Mouse (Mus musculus) embryonic fibroblast, embryonic 13.5 days (primary cell): ENCODE results near the gene Naa38. TPM values are rescaled to one million over a fixed set of nuclear protein-coding genes. Genes with fewer than 3 reads are reported as not detected.

Experiments
- H3K27ac ChIP-seq: 2 replicates; pipeline ENCODE4 v1.5.1; 2012; ENCODE audit warnings: low read length, control low read depth, inconsistent platforms; ENCODE audit not compliant: insufficient read depth
- H3K4me1 ChIP-seq: 2 replicates; pipeline ENCODE4 v1.6.1; 2011; ENCODE audit warnings: low read length; ENCODE audit not compliant: control insufficient read depth, insufficient read depth
- H3K4me3 ChIP-seq: 2 replicates; pipeline ENCODE4 v1.5.1; 2011; ENCODE audit warnings: mild to moderate bottlenecking, control low read depth, low read length; ENCODE audit not compliant: insufficient read depth
- CTCF ChIP-seq: IDR thresholded peaks from 2 replicates; pipeline ENCODE4 v1.5.1; 2011; ENCODE audit warnings: mild to moderate bottlenecking, control low read depth, low read length, moderate library complexity, borderline replicate concordance; ENCODE audit not compliant: insufficient read depth
- POLR2A ChIP-seq: IDR thresholded peaks from 2 replicates; pipeline ENCODE4 v1.6.1; 2011; ENCODE audit warnings: low read depth, mild to moderate bottlenecking, control low read depth, low read length, moderate library complexity
- polyA plus RNA-seq: library from polyadenylated mRNA; stranded (reverse); fragments of >200 nt; gene quantifications from 2 replicates; pipeline ENCODE4 v1.2.4, GENCODE M21; 2011; ENCODE audit warnings: low read depth; ENCODE audit not compliant: missing spikeins, insufficient read length

The Naa38 gene
- polyA plus RNA-seq, 1 experiment: 81.1 TPM

DNA sequence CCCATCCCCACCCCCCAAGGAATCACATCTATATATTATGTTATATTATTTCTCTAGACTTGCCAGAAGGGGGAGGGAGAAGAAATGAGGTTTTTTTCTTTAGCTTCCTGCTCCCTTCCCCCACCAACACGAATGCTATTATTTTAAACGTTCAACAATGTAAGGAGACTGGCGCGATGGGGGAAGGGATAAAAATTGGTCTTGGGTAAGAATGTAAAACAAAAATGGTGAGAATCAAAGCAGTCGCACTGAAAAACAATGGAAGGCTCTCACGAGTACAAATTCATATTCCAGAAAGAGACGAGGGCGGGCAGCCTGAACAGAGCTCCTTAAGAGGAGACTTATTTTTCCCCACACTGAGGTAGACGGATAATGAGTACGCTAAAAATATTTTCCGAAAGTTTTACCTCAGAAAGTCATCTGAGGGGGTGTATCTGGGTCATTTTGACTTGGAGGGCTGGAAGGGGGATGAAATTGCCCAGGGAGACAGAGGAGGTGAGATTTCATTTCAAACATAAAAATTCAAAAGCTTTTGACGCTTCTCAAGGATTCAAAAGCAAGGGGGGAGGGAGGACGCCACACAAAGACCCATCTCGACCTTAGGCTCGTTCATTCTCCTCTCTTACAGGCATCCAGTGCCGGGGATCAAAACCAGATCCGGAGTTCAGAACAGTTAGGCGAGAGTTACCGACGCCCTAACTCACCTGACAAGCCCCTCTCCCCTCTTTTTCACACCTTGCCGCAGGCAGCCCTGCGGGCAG is 28.3 kb upstream of the Naa38 start:
- TF ChIP-seq CTCF: no peak
- peak; percentile 45 for TF ChIP-seq POLR2A
- Histone ChIP-seq H3K27ac (peak overlapping the region; percentile 99), H3K4me3 (peak overlapping the region; percentile 46), H3K4me1 (peaks cover 20% of the 10 kb centered on the region)

DNA sequence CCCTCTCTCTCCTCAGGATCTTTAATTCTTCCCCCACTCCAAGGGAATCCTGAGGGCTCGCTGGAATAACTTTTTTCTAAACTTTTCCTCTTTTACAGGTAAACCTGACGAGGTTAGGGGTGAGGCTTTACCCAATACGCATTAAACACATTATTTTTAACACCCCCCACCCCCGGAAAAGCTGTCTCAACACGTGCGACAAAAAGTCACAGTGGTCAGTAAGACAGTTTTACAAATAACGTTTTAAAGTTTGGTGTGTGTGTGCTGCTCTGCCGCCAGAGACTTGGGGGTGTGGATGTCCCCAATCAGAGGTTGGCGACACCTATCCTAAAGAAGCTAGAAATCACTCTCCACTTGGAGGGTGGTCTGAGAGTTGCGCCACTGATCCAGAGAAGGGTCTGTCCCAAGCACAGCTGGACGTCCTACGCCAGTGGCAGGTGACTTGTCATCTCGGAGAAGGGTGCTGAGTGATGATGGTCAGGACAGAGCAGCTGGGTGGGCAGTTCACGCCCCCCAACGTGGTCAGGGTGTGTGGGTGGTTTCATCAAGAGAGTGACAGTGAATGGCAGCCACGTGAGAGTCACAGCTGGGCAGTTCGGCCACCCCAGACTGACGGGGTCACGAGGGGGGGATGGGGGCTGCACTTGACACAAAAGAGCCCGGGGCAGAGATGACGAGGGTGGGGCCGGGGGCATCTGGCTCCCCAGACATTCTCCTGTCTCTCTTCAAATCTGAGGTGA is 27.5 kb upstream of the Naa38 start:
- TF ChIP-seq POLR2A (no peak; the same call in 1 of the 2 replicates), CTCF (no peak)
- H3K4me1 ChIP-seq: peaks cover 20% of the 10 kb centered on the region
- H3K27ac ChIP-seq: peak overlapping the region; percentile 99
- H3K4me3 ChIP-seq: peak overlapping the region; percentile 46

DNA sequence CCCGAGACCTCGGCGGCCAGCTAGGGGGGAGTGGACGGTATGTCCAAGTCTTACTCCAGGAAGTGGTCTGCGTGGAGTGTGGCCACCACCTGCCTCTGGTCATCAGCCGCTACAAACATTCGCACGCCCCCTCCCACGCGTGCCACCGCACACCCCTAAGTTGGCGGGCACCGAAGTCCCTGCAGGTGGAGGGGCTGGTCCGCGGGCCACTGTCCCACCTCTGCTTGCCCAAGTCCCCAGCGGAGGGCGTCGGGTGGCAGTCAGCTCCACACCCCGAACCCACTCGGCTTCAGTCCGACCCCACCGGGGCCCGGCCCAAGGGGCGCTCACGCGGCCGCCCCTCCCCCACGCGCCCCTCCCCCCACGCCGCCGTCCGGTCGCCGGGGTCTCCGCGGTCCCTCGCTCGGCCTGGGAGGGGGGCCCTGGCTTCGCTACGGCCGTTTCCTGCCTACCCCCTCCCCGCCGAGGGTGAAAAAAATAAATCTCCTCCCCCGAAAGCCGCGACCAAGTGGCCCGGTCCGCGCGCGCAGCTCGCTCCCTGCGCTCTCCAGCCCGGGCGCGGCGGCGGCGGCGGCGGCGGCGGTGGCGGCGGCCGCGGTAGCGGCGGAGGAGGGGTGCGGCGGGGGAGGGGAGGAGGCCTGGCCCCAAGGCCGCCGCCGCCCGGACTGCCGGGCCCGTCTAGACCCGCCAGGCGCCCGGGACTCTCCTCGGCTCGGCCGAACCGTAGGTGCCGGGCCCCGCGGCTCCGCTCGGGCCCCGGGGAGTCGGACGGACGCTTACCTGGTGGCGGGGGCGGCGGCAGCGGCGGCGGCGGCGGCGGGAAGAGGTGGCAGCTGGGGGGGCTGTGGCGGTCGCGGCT is 26.7 kb upstream of the Naa38 start:
- no peak for TF ChIP-seq POLR2A
- no peak for TF ChIP-seq CTCF

DNA sequence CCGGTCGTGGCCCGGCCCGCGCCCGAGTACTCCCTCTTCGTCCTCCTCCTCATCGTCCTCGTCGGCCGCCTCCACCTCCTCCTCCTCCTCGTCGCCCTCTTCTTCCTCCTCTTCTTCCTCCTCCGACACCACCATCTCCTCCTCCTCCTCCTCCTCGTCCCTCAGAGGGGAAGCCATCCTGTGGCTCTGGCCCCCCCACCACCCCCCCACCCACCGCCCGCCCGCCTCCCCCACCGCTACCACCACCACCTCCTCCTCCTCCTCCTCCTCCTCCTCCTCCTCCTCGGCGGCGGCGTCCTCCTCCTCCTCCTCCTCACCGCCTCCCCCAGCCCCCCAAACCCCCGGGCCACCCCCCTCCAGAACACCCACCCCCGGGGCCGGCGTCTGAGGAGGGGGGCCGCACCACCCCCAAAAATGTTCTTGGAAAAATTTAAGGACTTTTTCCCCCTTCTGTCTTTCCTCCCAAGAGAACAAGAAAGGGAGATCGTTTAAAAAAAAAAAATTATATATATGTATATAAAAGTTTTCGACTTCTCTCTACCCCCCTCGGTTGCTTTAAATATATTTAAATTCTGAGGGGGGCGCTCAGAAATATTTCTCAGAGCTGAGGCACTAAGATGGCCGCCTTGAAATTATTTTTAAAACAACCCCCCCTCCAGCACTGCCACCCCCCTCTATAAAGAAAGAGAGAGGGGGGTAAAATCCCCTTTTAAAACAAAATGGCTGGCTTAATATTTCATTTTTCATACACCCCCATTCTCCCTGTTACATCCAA is 25.9 kb upstream of the Naa38 start, which contains the start of gene Chd3:
Chd3 (minus strand) TSS at position 192 of the 775 bp plus-strand sequence.
- Histone ChIP-seq H3K27ac (peak within 1 kb of the TSS; percentile 99), H3K4me1 (peaks cover 16% of the 10 kb centered on the region), H3K4me3 (peak within 1 kb of the TSS; percentile 46)
- TF ChIP-seq POLR2A: peak; percentile 62
- TF ChIP-seq CTCF: no peak

More for the DNA sequence above, 26.7 kb upstream of the Naa38 start:
- H3K4me3 ChIP-seq: peak overlapping the region; percentile 46
- peaks cover 19% of the 10 kb centered on the region for H3K4me1 ChIP-seq
- peak overlapping the region; percentile 99 for H3K27ac ChIP-seq

DNA sequence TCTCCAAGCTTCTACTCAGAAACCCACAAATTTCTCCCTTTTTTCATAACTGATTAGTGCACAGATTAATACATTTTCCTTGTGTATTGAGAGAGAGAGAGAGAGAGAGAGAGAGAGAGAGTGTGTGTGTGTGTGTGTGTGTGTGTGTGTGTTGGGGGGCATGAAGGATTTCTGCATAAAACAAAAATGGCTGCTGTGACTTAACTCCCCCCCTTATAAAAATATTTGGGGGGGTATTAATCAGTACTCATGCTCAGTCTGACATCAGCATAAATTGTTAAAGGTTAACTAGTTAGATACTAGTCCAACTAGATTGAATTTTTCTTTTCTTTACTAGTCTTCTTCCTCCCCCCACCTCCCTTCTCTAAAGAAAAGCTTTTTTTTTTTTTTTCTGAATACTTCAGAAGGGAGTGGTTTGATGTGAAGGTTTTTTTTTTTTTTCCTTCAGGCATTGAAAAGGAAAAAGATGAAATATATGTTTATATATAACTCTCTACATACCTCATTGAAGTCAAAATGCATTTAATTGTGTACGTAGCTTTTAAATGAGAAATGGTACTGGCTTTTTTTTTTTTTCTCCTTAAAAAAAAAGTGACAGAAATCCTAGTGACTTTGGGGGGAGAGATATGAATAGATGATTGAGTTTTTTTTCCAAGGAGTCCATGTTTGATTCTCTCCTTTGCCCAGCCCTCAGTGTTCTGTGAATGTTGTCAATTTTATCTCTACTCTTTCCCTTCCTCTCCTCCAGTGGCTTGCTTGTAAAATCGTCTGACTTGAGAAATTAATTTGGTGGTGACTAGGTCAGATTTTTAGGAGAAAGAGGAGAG is 25.1 kb upstream of the Naa38 start:
- Histone ChIP-seq H3K27ac (peak overlapping the region; percentile 94), H3K4me3 (peak overlapping the region; percentile 13; the same call in 1 of the 2 replicates), H3K4me1 (peaks cover 13% of the 10 kb centered on the region)
- TF ChIP-seq POLR2A (0 out of 2 replicates have a peak, but pooled peaks have one; percentile 39), CTCF (no peak)

DNA sequence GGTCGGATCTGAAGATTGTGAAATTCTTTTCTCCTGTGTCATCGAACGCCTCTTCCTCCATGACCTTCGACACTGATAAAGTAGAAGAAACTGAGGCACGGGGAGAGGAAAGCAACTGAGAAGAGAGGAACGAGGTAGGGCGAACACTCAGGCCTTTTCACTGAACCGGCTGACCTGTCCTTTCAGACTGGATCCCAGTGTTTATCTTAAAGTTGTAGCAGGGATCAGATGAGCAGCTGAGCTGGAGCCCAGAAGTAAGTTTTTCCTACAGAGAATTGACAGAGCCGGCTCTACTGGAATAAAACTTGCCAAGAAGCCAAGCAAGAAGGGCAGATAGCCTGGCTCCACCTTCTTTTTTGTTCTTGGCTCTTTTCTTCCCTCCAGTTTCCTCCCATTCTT is 24.5 kb upstream of the Naa38 start:
- Histone ChIP-seq H3K27ac (peak overlapping the region; percentile 94), H3K4me3 (peak overlapping the region; percentile 13; the same call in 1 of the 2 replicates), H3K4me1 (peaks cover 7% of the 10 kb centered on the region)
- TF ChIP-seq CTCF (no peak), POLR2A (peak; percentile 19; the same call in 1 of the 2 replicates)

DNA sequence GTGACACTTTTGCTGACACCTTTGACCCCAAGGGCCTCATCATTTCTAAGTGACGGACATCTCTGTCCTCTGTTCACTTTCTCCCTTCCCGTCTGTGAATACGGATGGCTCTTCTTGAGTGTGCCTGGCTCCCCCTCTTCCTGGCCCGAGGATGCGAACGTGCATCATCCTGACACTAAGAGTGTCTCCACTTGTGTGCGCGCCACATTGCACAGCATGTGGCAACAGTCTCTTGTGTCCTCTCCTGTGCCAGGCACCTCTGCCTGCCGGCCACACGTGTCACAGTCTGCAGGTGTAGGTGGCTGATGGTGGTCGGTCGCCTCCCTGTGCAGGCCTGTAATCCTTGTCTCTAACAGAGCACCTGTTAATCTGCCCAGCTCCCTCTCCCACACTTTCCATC is 23.7 kb upstream of the Naa38 start:
- Histone ChIP-seq H3K4me1 (peaks cover 5% of the 10 kb centered on the region), H3K27ac (no peak overlapping the region), H3K4me3 (no peak overlapping the region)
- no peak for TF ChIP-seq CTCF
